Mouse (Mus musculus) layer of hippocampus, postnatal 14 days (tissue): ENCODE measurements at regions not wholly inside any gene's neighbourhood (a gene's known extent, or its start where the extent isn't known, plus 50 kb on each side); places are given as distances from the start of the nearest gene placed in this dataset.

Experiments
- DNase-seq, 2 experiments: peaks; one replicate each; pipeline ENCODE4 v3.0.0; 2021 to 2022; ENCODE audit warnings: low spot score in 2 of 2, mixed read lengths in 1 of 2

DNA sequence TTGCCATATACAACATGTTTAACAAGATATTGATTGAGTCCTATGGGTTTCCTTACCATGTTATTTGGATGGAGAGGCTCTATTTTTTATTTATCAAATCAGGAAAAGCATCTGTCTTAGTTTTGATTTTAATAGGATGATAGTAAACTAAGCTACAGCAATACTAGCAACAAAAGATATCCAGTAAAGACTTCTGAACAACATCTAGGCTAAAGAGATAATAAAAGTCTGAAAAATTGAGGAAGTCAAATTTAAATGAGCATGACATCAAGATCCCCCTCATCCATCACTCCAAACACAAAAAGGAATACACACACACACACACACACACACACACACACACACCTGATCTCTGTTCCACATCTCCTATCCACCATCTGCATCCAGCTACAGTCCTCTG, 901.6 kb upstream of the Lrrc6 start:
- DNase-seq, result no peak

DNA sequence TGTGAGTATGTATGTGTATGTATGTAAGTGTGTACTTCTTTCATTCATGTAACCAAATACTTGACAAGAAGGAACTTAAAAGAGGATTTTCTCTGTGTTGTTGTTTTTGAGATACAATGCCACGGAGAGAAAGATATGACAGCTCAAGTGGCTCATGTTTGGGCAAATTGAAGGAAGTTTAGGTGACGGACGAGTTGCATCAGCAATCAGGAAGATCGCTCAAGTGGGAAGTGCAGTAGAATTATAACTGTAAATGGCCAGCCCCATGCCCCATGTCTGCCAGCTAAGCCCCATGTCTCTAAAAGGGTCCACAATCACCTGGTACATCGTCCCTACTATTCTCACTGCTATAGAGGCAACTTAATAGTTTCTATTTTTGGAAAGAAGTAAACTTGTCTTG, 896.6 kb upstream of the Lrrc6 start:
- DNase-seq, result no peak

DNA sequence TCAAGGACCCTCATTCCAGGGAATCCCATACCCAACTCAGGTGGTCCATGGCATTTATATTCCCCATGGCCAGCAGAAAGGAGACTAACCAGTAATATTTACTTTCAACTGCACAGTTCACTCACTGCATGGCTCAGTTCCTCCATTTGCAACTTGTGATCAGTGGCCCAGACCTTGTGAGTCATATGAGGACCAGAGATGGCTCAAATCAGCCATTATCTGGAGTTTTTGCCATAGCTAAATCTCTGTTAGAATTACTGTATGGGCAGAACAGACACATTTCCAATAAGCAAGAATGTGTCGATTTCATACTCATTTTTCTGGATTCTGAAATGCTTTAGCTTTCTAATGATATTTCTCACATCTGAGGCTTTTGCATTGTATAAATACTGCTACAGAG, 894.4 kb upstream of the Lrrc6 start:
- DNase-seq, result no peak

DNA sequence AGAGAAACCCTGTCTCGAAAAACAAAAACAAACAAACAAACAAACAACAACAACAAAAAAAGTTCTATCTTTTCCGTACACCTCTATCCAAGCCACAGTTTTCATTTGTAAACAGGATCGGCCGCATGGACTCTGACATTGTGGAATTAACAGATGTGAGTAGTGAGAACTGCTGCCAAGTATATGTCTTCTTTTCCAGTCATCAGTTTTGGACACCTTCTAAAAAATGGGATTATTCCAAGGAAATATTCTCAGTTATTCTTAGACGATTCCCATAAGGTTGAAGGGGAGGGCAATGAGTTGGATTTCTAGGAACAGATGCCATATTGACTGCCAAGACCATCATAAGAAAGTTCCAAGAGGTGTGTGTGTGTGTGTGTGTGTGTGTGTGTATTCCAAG, 891.2 kb upstream of the Lrrc6 start:
- DNase-seq, result no peak

DNA sequence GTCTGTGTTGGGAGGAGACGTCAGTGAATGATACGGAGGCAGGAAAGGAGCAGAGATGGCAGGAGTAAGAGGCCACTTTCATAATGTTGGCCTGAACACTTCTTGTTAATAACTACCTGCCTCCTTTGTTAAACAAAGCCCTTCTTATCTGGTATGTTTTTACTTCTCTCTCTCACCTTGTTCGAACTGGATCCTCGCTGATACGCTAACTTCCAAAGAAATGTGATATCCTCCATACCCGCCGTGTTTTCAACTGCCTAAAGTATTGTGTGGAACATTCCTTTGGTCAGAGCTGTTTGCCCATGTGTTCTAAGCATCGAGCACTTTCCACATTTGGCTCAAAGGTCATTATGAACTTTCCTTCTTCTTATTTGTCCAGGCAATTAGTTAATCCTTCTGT, 887.8 kb upstream of the Lrrc6 start:
- DNase-seq, result no peak

DNA sequence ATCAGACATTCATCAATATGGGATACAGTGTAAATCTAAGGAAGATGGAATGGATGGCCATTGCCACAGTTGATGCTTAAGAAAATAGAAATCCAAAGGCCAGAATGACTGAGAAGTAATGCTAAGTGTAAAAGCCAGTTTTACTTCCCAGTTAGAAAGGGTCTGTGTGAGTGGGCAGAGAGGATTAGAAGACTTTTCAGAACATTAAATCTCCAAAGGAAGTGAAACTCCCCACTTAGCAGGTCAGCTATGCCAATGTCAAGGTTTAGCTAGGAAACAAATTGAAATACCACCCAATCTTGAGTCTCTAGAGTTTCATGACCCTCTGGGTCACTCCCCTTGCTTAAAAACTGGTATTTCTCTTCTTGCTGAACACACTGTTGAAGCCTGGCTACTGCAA, 886.2 kb upstream of the Lrrc6 start:
- DNase-seq, result no peak

DNA sequence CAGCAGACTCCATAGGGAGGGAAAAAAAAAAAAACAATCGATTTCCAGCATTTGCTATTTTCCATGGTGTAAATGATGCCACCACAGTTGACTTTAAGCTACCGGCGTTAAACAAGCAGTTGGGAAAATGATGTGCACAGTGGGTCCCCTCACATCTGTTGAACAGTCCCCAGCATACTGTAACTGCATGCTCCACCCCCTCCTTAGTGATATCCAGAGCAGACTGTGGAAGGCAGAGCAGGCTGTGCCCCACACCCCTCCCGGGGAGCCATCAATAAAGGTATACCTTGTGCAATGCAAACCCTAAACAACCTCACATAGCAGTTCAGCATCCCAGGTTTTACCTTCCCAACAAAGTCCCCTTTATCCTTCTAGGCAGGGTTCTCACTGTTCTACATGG, 872.9 kb upstream of the Lrrc6 start:
- DNase-seq, result no peak

DNA sequence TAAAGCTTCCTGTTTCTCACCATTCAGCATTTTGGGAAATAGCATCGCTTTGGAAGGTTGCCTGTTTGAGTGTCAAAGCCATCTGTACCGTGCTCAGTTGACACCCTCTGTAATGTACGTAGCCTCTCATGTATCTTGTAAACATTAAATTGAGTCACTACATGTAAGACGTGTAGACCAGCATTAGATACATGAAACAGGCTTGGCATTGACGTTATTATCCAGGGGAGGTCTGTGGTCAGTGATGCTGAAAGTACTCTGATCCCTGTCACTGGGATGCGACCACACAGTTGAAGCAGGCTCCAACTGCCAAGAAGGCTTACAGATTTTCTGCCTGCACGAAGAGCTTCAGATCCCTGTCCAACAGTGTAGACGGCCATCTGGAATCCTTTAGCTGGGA, 872.3 kb upstream of the Lrrc6 start:
- no peak for DNase-seq

DNA sequence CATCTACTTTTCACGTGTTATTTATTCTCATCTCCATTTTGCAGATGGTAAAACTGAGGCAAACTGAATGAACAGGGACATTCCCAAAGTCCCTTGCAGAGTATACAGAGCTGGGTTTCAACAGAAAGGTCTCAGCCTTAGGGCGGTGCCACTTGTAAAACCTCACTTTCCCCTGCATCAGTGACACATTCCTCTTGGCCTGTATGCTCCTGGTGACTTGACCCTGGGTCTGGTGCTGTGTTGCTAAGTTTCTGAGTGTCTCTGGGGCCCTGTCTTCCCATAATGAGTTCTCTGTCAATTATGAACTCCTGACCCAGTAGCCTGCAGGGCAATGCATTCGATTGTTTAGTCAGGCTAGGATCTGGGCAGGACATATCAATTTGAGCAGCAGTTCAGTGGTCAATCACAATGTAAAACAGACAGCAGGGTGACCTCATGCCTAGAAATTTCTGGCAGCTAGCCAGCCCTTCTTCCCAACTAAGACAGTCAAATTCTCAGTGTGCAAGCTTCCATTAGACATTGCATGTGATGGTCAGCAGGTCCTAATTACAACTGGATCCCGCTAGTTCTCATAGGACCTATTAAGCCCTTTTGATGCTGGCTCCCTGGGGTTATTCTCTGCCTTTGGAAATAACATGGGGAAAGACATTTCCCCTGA, 863.5 kb upstream of the Lrrc6 start:
- no peak for DNase-seq

DNA sequence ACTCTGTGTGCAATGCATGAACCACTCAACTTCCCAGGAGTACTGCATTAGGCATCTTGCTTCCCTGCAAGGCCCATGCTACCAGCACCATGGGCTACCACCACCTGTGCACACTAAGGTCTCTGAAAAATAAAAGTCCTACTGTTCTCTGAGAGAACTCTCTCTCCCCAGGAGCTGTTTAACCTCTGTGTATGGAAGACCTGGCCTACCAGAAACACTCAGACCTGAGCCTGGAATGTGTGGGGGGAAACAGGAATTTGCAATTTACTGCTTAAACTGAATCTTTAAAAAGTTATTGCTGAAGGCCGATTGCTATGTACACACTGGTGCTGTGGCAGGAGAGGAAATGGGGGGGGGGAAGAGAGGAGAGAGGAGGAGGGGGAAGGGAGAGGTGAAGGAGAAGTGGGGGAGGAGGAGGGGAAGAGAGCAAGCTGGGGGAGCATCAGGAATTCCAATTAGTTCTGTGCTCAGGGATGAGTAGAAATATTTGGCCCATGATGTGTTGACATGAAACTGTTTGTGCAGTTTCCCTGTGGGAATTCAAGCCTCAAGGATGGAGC, 860.4 kb upstream of the Lrrc6 start:
- no peak for DNase-seq

DNA sequence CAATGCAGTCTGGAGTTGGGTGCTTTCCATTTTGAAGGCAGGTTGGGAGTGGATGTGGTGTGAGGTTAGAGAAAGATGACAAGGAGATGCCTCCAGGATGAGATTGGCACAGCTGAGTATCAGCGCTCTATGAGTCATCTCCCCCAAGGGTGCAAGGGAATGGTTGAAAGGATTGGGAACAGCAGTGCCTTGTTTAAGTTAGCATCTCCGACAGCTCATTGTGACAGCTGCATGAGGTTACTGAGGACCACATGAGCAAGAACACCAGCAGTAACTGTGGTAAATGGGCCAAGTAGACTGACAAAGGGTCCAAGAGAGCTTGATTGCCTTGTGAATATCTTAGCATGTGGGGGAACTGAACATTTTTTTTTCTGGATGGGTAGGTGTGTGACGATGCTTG, 857.2 kb upstream of the Lrrc6 start:
- DNase-seq, result no peak

DNA sequence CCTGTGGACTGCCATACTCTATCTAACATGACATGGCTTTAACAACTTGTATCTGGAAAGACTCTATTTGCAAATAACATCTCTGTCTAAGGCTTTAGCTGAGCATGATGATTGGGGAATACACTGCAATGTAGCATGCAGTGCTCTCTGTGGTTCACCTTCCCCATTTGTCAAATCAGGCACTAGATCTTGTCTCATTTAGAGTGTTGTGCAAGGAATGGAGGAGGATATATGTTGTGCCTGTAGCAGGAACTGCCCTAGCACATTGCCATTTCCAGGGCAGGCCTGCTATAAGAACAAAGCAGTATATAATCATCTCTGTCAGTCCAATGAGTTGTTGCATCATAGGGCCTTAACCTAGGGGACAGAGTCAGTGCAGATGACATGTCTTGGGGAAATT, 854.6 kb upstream of the Lrrc6 start:
- no peak for DNase-seq

DNA sequence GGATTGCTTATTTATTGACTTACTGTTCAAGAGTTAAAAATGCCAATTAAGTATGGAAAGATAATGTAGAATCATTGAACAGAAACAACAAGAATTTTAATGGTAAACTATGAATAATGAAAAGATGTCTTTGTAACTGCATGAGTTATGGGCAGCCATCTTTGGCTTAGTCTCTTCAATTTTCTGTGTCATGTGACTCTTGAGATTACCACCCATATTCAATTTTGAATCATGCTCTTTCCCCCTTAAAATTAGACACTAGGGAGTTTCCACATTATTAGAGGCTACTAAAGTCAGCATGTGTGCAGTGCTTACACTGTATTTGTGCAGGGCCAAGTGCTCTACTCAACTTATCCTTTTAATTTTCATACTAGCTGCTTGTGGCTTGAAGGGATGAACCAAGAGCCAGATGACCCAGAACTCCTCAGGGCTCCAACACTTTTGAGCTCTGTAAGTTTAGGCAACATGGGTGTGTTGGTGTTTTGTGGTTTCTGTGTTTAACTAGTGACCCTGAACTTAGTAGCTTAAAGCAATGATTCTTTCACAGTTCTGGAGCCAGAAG, 854.0 kb upstream of the Lrrc6 start:
- DNase-seq, result no peak

DNA sequence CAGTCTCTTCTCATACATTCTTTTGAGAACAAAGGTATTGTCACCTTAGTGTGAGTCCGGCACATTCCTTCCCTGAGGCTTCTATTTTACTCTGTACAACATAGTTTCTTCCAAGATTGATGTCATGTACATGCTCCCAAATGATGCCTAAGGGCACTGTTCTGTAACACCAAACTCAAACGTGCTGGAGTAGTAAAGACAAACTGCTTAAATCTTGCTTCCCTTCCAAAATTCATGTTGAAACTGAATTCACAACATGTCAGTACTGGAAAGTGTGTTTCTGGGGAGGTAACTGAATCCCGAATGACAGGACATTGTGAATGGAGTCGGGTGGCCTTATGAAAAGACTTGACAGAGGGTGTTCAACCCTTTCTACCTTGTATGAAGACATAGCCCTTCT, 848.8 kb upstream of the Lrrc6 start:
- no peak for DNase-seq

DNA sequence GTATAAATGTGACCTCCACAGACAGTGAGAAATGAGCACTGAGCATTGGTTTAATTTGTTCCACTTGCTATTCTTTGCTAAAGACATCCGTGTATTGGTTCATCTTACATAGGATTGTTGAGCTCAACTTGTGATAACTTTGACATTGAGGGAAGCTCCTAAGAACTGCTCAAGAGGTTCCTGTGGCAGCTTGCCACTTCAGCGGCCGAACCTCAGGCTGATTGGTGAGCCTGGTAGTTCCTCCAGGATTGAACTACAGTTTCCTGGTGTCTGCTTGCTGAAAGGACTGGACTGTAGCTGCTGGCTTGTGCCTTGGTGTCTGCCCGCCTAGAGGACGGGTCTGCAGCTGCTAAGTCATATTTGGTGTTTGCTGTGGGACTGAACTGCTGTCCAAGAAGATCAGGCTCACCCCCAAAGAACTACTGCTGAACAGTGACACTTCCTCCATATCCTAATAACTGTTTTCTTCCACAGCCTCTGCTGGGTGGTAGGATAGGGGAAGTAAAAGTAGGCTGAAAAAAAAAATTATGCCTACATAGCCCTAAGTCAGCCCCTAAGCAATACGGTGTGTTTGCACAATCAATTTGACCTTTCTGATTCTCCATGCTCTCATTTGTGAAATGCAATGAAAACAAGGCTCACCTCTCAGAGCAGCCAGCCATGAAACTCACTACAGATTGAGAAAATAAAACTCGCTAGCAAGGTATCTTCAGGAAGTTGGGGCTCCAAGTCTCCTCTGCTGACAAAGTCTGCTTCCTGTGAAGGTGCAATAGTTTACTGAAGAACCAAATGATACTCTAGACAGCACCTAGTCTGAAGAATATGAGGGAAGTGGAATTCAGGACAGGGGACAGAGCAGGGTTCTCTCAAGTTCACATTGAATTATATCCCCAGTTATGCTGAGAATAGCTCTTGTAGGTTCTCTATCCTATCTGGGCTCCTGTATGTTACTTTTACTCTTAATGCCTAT, 844.8 kb upstream of the Lrrc6 start:
- DNase-seq, result no peak

DNA sequence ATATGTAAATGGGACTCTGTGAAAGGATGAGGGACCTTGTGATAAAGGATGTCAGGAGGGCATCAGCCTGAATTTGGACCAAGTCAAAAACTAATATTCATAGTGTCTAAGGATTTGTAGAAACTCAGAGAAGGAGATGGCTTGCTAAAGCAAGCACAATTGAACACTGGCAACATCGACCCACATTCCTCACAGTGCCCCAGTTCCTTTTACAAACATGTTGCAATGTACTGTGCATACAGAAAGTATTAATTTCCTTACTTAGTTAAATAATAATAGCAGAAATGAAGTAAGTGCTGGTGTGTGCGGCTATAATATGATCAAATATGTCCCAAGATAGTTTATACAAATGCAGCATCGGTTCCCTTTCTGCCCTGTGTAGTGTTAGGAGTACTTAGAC, 841.3 kb upstream of the Lrrc6 start:
- no peak for DNase-seq

DNA sequence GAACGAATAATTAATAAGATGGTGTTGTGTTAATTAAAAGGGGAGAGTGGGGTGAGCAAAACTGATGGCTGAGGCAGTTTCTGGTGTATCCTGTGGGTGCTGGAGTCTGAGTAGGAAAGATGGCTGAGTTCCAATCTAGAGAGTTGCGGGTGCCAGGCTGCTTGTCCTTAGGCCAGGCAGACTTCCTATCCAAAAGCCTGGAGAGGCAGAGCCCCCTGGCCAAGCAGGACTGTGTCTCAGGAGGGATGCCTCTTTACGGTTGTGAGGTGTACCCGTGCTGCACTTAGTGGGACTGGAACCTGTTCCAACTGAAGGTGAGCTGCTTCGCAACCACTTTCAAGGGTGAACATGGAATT, 836.3 kb upstream of the Lrrc6 start:
- DNase-seq, result peak in 1 of 2 experiments; percentile 37

DNA sequence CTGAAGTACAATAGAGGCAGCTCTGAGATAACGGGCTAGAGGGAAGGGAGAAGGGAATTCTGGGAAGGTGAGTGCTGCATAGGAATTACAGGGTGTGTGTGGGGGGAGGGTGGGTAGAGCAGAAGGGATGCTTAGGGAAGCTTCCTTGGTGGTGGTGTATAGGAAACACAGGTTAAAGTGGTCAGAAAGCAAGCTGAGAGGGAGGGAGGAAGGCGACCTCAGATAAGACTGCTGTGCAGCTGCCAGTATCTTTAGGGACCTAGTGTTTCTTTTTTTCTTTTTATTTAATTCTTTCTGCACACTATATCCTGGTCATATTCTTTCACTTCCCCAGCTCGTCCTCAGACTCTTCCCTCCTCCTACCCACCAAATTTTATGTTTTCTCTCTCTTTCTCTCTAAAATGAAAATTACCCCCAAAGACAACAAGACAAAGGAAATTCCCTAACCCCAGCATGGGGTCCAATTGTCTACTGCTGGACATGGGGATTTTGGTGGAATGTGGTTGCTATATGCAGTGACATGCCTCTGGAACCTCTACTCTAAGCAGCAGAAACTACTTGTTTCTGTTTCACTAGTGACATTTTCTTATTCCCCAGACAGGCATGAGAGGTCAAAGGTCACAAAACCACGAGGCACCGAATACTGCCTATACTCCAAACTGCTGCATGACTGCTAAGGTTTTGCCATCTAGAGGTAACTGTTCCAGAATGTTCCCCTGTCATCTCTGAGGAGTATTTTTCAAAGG, 835.8 kb upstream of the Lrrc6 start:
- DNase-seq, result no peak

DNA sequence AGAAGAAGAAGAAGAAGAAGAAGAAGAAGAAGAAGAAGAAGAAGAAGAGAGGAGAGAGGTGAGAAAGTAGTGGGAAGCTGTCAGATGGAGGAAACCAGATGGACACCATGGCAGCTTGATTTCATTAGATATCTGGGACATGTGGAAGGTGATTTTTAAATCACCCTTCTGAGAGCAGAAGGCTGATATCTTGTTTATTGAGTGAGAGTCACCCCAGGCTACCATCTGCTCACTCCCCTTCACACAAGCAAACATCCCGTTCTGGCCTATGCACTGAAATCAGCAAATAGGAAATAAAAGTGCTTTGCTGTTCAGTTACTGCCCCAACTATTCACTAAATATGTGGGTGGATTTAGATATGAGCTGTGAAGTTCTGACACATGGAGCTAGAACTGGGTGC, 831.8 kb upstream of the Lrrc6 start:
- DNase-seq, result peak in 1 of 2 experiments; percentile 64

DNA sequence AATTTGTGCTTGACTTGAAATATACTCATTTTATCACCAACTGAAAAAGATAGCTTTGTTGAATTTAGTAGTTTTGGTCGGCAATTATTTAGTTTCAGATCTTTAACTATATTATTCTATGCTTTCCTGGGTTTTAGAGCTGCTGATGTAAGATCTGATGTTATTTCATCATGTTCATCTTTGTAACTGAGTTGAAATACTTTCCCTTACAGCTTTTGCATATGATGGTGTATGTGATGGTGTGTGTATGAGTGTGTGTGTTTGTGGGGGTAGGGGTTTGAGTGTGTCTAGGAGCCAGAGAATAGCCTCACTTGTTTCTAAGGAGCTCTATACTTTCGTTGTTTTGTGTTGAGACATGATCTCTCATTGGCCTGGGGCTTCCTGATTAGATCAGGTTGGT, 819.6 kb upstream of the Lrrc6 start:
- DNase-seq, result no peak

DNA sequence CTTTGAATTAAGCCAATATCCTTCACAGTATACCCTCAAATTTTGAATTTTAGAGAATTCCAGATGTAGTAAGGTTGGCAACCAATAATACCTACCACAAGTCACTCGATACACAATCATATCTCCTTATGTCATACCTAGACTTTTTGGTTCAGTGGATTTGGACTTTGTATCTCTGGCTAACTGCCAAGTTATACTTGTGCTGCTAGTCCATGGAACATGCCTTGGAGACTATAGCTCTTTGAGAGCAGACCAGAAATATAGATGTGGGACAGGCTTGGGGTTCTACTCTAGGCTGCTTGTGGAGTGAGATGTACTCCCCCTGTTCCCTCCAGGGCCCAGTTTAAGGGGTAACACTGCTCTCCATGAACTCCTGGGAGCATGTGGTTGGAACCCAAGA, 814.5 kb upstream of the Lrrc6 start:
- DNase-seq, result no peak

DNA sequence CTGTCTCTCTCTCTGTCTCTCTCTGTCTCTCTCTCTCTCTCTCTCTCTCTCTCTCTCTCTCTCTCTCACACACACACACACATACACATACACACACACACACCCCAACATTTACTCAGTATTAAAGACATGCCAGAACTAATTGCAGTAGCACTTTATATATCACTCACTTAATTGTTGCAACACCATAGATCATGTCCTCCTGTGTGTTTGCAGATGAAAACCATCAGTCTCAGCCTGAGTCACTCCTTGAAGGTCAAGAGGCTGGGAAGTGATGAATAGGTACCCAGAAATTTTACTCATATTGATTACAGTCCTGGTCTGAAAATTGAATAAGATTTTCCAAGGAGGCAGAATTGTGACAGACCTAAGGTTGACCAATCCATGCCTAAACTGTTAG, 812.9 kb upstream of the Lrrc6 start:
- no peak for DNase-seq
